Mouse (Mus musculus) myocyte (in vitro differentiated cells): ENCODE data around the gene Rptor. TPM values are rescaled to one million over a fixed set of nuclear protein-coding genes. Genes with fewer than 3 reads are reported as not detected.
A peak's percentile ranks its signal among the peaks of the same experiment; 100 is the strongest.

Source experiments
- H3K27me3 ChIP-seq: one replicate; pipeline ENCODE4 v1.6.1; 2011; ENCODE audit not compliant: control insufficient read depth, insufficient read depth, insufficient read length
- H3K36me3 ChIP-seq: one replicate; pipeline ENCODE4 v1.6.1; 2011; ENCODE audit not compliant: control insufficient read depth, insufficient read depth
- H3K4me2 ChIP-seq: one replicate; pipeline ENCODE4 v1.6.1; 2011; ENCODE audit warnings: low read depth, control low read depth
- H3K4me3 ChIP-seq: one replicate; pipeline ENCODE4 v1.5.1; 2011; ENCODE audit warnings: mild to moderate bottlenecking, control low read depth, moderate library complexity
- H3K79me2 ChIP-seq: one replicate; pipeline ENCODE4 v1.6.1; 2011; ENCODE audit not compliant: control insufficient read depth, insufficient read depth
- H3ac ChIP-seq: one replicate; pipeline ENCODE4 v1.6.1; 2011; ENCODE audit not compliant: control insufficient read depth, insufficient read length
- CEBPB ChIP-seq: IDR thresholded peaks from 2 replicates; pipeline ENCODE4 v1.6.1; 2011; ENCODE audit warnings: mild to moderate bottlenecking, moderate library complexity; ENCODE audit not compliant: poor library complexity, insufficient read depth, severe bottlenecking
- E2F4 ChIP-seq: IDR thresholded peaks from one replicate; pipeline ENCODE4 v1.6.1; 2011; ENCODE audit warnings: mild to moderate bottlenecking, control low read depth, moderate library complexity; ENCODE audit not compliant: insufficient read depth
- MAX ChIP-seq: IDR thresholded peaks from one replicate; pipeline ENCODE4 v1.6.1; 2011; ENCODE audit warnings: low read depth, mild to moderate bottlenecking, control low read depth
- MYOD1 ChIP-seq, 3 experiments: IDR thresholded peaks; one replicate each; pipeline ENCODE4 v1.6.1; 2011; ENCODE audit warnings: control low read depth in 2 of 3, low read depth in 2 of 3, mild to moderate bottlenecking in 2 of 3, moderate library complexity in 1 of 3; ENCODE audit not compliant: insufficient read length in 2 of 3, control insufficient read depth in 1 of 3
- MYOG ChIP-seq, 3 experiments: IDR thresholded peaks; one replicate each; pipeline ENCODE4 v1.6.1; 2011; ENCODE audit warnings: control low read depth in 2 of 3, low read depth in 2 of 3, mild to moderate bottlenecking in 2 of 3; ENCODE audit not compliant: insufficient read length in 2 of 3, control insufficient read depth in 1 of 3, insufficient read depth in 1 of 3
- POLR2A ChIP-seq: IDR thresholded peaks from one replicate; pipeline ENCODE4 v1.6.1; 2011; ENCODE audit warnings: low read depth, mild to moderate bottlenecking, control low read depth, moderate library complexity; ENCODE audit not compliant: insufficient read length
- POLR2AphosphoS2 ChIP-seq: IDR thresholded peaks from one replicate; pipeline ENCODE4 v1.6.1; 2011; ENCODE audit warnings: low read depth, control low read depth; ENCODE audit not compliant: insufficient read length
- REST ChIP-seq: IDR thresholded peaks from one replicate; pipeline ENCODE4 v1.6.1; 2011; ENCODE audit warnings: mild to moderate bottlenecking, control low read depth, moderate library complexity; ENCODE audit not compliant: insufficient read depth, insufficient read length
- SRF ChIP-seq: IDR thresholded peaks from one replicate; pipeline ENCODE4 v1.6.1; 2011; ENCODE audit warnings: low read depth; ENCODE audit not compliant: control insufficient read depth, insufficient read length
- TCF12 ChIP-seq: IDR thresholded peaks from one replicate; pipeline ENCODE4 v1.6.1; 2011; ENCODE audit warnings: mild to moderate bottlenecking, control low read depth; ENCODE audit not compliant: poor library complexity, insufficient read depth, severe bottlenecking
- TCF3 ChIP-seq: IDR thresholded peaks from one replicate; pipeline ENCODE4 v1.6.1; 2011; ENCODE audit warnings: low read depth, control low read depth; ENCODE audit not compliant: insufficient read length
- USF1 ChIP-seq: IDR thresholded peaks from one replicate; pipeline ENCODE4 v1.6.1; 2011; ENCODE audit warnings: low read depth, mild to moderate bottlenecking, control low read depth, moderate library complexity
- polyA plus RNA-seq: library from polyadenylated mRNA; unstranded; fragments of >200 nt; fragmentation: generic; extraction: Trizol; gene quantifications from one replicate; pipeline ENCODE4 v1.2.1, GENCODE M21; 2012; ENCODE audit warnings: missing spikeins

The Rptor gene
- polyA plus RNA-seq, 1 experiment = 59.5 TPM

DNA sequence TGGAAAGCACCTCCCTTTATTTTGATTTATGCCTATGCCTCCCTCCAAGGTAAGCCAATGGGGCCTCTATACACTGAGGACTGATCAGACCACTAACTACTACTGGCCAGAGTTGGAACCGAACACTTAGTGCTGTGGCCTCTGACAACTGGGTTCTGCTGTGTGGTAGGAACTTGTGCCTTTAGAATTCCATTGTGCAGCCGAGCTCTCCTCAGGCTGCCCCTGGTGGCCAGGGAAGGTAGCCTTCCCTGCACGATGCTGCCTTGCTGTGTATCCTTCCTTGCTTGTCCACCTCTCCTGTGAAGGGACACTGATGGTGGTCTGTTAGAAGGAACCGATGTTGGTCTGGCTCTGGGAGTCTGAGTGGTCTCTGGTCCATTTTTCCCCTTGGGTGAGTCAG is 167.0 kb downstream of the Rptor start:
- H3K27me3 ChIP-seq = no peaks in the 10 kb centered on the region
- H3K79me2 ChIP-seq = no peaks in the 10 kb centered on the region
- H3K36me3 ChIP-seq = no peaks in the 10 kb centered on the region
- H3K4me3 ChIP-seq = no peak overlapping the region
- H3K4me2 ChIP-seq = no peak overlapping the region
- TF ChIP-seq USF1 = no peak
- TF ChIP-seq MAX = no peak
- TF ChIP-seq TCF12 = no peak
- TF ChIP-seq CEBPB = no peak
- TF ChIP-seq E2F4 = no peak
- no peak for TF ChIP-seq TCF3
- no peak for TF ChIP-seq POLR2AphosphoS2
- TF ChIP-seq POLR2A = no peak
- TF ChIP-seq REST = no peak
- TF ChIP-seq SRF = no peak
- TF ChIP-seq MYOG (IDR thresholded peaks at IDR 0.05; ENCODE audit: control insufficient read depth in 1 of 3, insufficient read depth in 1 of 3, insufficient read length in 2 of 3, low read depth in 2 of 3) = no peak
- no peak for TF ChIP-seq MYOD1 (IDR thresholded peaks at IDR 0.05; ENCODE audit: control insufficient read depth in 1 of 3, insufficient read length in 2 of 3, low read depth in 2 of 3)
- no peak overlapping the region for H3ac ChIP-seq

DNA sequence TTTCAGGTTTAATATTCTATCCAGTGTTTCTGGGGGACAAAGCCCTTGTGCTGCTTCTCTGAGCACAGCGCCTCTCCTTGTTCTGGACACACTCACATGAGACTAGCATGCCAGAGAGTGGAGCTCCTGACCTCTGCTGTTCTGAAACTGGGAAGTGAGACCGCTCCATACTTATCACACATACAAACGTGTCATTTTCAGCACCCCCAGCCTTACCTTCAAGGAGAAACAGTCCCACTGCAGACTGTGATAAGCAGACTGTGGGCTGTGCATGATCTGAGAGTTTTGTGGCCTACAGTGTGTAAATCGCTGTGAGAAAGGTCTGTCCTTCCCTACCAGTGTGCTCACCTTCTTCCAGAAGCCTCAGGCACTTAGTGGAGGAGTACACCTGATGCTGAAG is 168.3 kb downstream of the Rptor start:
- Histone ChIP-seq H3K27me3 (no peaks in the 10 kb centered on the region), H3K79me2 (no peaks in the 10 kb centered on the region), H3ac (no peak overlapping the region), H3K4me3 (no peak overlapping the region), H3K36me3 (no peaks in the 10 kb centered on the region), H3K4me2 (no peak overlapping the region)
- TF ChIP-seq E2F4 (no peak), MYOG (IDR thresholded peaks at IDR 0.05; ENCODE audit: control insufficient read depth in 1 of 3, insufficient read depth in 1 of 3, insufficient read length in 2 of 3, low read depth in 2 of 3) (no peak), POLR2AphosphoS2 (no peak), POLR2A (no peak), USF1 (no peak), TCF3 (no peak), CEBPB (no peak)

DNA sequence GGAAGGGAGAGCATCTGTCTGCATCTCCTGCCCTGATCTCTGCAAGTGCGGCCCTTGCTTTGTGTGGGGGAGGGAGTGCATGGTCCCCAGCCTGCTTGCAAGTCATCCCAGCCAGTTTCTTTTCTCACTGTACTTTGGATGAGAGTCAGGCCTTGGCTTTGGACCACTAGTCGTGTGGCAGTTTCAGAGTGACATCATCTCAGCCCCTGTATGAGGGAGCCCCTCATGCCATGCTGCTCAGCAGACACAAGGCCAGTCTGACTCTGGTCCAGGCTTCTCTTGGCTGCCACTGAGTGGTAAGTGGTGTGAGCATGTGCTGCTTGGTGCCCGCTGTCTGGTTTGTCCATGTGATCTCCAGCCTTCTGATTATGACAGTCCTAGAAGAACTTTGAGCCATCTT is 170.2 kb downstream of the Rptor start:
- H3K79me2 ChIP-seq = no peaks in the 10 kb centered on the region
- no peaks in the 10 kb centered on the region for H3K36me3 ChIP-seq
- H3K4me2 ChIP-seq = no peak overlapping the region
- H3K4me3 ChIP-seq = no peak overlapping the region
- H3K27me3 ChIP-seq = no peaks in the 10 kb centered on the region
- no peak overlapping the region for H3ac ChIP-seq
- TF ChIP-seq POLR2AphosphoS2 = no peak
- TF ChIP-seq POLR2A = no peak
- no peak for TF ChIP-seq REST
- TF ChIP-seq MAX = no peak
- no peak for TF ChIP-seq TCF3
- no peak for TF ChIP-seq E2F4
- no peak for TF ChIP-seq CEBPB
- no peak for TF ChIP-seq SRF
- no peak for TF ChIP-seq USF1
- TF ChIP-seq MYOG (IDR thresholded peaks at IDR 0.05; ENCODE audit: control insufficient read depth in 1 of 3, insufficient read depth in 1 of 3, insufficient read length in 2 of 3, low read depth in 2 of 3) = no peak
- no peak for TF ChIP-seq MYOD1 (IDR thresholded peaks at IDR 0.05; ENCODE audit: control insufficient read depth in 1 of 3, insufficient read length in 2 of 3, low read depth in 2 of 3)
- TF ChIP-seq TCF12 = no peak

DNA sequence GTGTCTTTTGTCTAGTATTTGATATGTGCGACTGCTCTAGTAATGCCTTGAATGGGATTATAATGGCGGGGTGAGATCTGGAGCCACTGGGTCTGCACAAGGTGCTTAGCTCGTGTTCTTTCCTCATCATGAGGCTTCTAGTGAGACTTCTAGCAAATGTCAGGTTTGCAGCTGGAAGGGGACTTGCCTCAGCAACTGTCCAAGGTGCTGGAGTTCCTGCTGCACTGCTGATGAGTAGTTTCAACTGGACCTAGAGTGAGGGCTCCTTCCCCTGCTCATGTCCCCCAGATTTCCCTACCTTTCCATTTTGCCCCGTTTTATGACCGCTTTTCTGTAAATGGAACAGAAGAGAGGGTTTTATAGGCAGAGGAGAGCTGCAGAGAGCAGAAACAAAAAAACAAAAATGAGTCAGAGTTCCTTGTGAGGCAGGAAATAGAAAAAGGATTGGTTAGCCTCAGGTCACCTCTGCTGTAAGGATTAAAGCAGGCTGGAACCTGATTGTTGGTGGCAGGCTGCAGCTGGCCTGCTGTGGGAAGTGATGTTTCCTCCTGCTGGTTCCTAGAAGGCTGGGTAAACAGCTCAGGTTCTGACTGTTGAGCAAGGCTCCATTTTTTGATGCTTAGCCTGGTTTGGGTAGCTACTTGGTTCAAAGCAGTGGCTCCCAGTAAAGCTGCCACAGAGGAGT is 172.5 kb downstream of the Rptor start:
- H3K79me2 ChIP-seq = no peaks in the 10 kb centered on the region
- H3ac ChIP-seq = no peak overlapping the region
- H3K27me3 ChIP-seq = no peaks in the 10 kb centered on the region
- no peaks in the 10 kb centered on the region for H3K36me3 ChIP-seq
- H3K4me2 ChIP-seq = no peak overlapping the region
- peak; percentile 80 for TF ChIP-seq REST
- TF ChIP-seq TCF12 = no peak
- no peak for TF ChIP-seq POLR2A
- H3K4me3 ChIP-seq = no peak overlapping the region

DNA sequence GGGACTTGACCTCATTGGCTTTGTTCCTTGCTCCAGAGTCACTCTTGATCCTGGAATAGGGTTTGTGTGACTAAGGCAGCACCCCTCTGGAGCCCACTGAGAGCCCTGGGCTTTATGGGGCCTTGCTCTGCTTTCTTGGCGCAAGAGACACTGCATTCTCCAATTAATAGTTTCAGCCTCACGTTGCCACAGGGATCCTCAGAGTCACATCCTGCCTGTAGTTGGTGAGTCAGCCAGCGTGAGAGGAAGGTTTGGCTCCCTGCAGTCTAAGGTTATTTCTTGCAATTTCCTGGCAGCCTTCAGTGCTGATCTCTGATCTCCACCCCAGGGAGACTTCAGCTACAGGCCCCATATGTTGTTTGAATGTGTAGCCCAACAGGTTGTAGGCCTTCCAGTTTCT is 174.5 kb downstream of the Rptor start:
- peaks cover 4% of the 10 kb centered on the region for H3K36me3 ChIP-seq
- TF ChIP-seq TCF12 = no peak
- no peak for TF ChIP-seq MYOD1 (IDR thresholded peaks at IDR 0.05; ENCODE audit: control insufficient read depth in 1 of 3, insufficient read length in 2 of 3, low read depth in 2 of 3)
- TF ChIP-seq USF1 = no peak
- no peak for TF ChIP-seq MYOG (IDR thresholded peaks at IDR 0.05; ENCODE audit: control insufficient read depth in 1 of 3, insufficient read depth in 1 of 3, insufficient read length in 2 of 3, low read depth in 2 of 3)
- peak overlapping the region; percentile 1 for H3K4me2 ChIP-seq
- no peaks in the 10 kb centered on the region for H3K79me2 ChIP-seq
- no peak overlapping the region for H3ac ChIP-seq
- H3K27me3 ChIP-seq = no peaks in the 10 kb centered on the region
- H3K4me3 ChIP-seq = no peak overlapping the region
